Mouse (Mus musculus) embryonic facial prominence, embryonic 11.5 days (tissue): ENCODE measurements at regions not wholly inside any gene's neighbourhood (a gene's known extent, or its start where the extent isn't known, plus 50 kb on each side); places are given as distances from the start of the nearest gene placed in this dataset.
"Not testable (repeated sequence)": the region's sequence is repeated elsewhere in the genome, so short reads cannot be mapped to it uniquely, and the experiment has no call there.

Experiments used
- ATAC-seq: fragments of 200-750 bp; cut with Nextera tagmentation; replicated peaks from 2 replicates; pipeline ENCODE4 v1.8.0; 2017; ENCODE audit warnings: low read depth; ENCODE audit not compliant: insufficient number of reproducible peaks, low FRiP score, low TSS enrichment
- DNase-seq: peaks from one replicate; pipeline ENCODE4 v3.0.0-alpha.2; 2015; ENCODE audit warnings: low spot score
- H3K27ac ChIP-seq: fragments of 300-500 bp; sonication (generic); replicated peaks from 2 replicates; pipeline ENCODE4 v1.5.1; 2014; ENCODE audit warnings: mild to moderate bottlenecking, low read depth, low read length, control low read depth
- H3K27me3 ChIP-seq: fragments of 300-500 bp; sonication (generic); 2 replicates; pipeline ENCODE4 v1.6.1; 2014; ENCODE audit warnings: mild to moderate bottlenecking, low read length, moderate library complexity, mixed read lengths; ENCODE audit not compliant: control insufficient read depth, insufficient read depth
- H3K36me3 ChIP-seq: fragments of 300-500 bp; sonication (generic); replicated peaks from 2 replicates; pipeline ENCODE4 v1.6.1; 2014; ENCODE audit warnings: low read depth, mild to moderate bottlenecking, low read length, moderate library complexity, mixed read lengths; ENCODE audit not compliant: control insufficient read depth, insufficient read depth
- H3K4me1 ChIP-seq: fragments of 300-500 bp; sonication (generic); 2 replicates; pipeline ENCODE4 v1.6.1; 2014; ENCODE audit warnings: low read length, mixed read lengths; ENCODE audit not compliant: control insufficient read depth, insufficient read depth
- H3K4me2 ChIP-seq: fragments of 300-500 bp; sonication (generic); 2 replicates; pipeline ENCODE4 v1.6.1; 2014; ENCODE audit warnings: low read depth, mild to moderate bottlenecking, control low read depth, low read length, moderate library complexity
- H3K4me3 ChIP-seq: fragments of 300-500 bp; sonication (generic); 2 replicates; pipeline ENCODE4 v1.5.1; 2014; ENCODE audit warnings: low read depth, low read length, control low read depth
- H3K9ac ChIP-seq: fragments of 300-500 bp; sonication (generic); replicated peaks from 2 replicates; pipeline ENCODE4 v1.6.1; 2014; ENCODE audit warnings: mild to moderate bottlenecking, control low read depth, low read length
- H3K9me3 ChIP-seq: fragments of 300-500 bp; sonication (generic); replicated peaks from 2 replicates; pipeline ENCODE4 v1.6.1; 2016; ENCODE audit warnings: mild to moderate bottlenecking, low read length, inconsistent platforms, mixed read lengths; ENCODE audit not compliant: control insufficient read depth
- WGBS: fragments of 180-500 bp; shearing (Covaris S2); extraction: QIAGEN DNeasy Blood & Tissue Kit; methylation state at CpG from one replicate; pipeline ENCODE4 v1.1.7; 2014; 5-methylcytosine and 5-hydroxymethylcytosine counted together

DNA sequence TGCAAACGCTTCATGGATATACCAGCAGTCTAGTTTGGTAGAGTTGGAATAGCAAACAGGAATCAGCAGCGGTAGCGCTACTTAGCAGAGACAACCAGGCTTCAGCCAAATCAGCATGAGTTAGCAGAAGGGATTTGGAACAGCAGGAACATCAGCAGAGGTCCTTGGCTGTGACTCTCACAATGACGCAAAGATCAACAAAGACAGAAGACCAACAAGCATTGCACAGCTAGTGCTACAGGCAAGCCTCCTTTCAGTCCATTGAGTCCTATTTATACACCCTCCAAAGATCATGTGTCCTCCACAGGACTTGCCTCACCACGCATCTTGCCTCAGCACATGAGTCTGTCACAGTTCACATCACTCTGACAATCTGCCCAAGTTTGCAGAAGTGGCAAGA lies 61.6 kb upstream of the Cdyl start:
- Histone ChIP-seq H3K9ac (no peak overlapping the region), H3K27ac (no peak overlapping the region), H3K4me1 (no peaks in the 10 kb centered on the region), H3K4me2 (no peak overlapping the region), H3K27me3 (no peaks in the 10 kb centered on the region), H3K4me3 (no peak overlapping the region), H3K9me3 (no peaks in the 10 kb centered on the region), H3K36me3 (no peaks in the 10 kb centered on the region)
- no peak for DNase-seq
- no peak for ATAC-seq
- 91% methylated on average over 5 of the region's 5 CpGs for WGBS

- no peak overlapping the region for H3K27ac ChIP-seq
- 91% methylated on average over 2 of the region's 2 CpGs for WGBS
- H3K4me2 ChIP-seq: no peak overlapping the region
- H3K9ac ChIP-seq: no peak overlapping the region
- ATAC-seq (no peak), DNase-seq (no peak)
- H3K4me1 ChIP-seq: no peaks in the 10 kb centered on the region
- no peaks in the 10 kb centered on the region for H3K9me3 ChIP-seq
- no peak overlapping the region for H3K4me3 ChIP-seq
- H3K36me3 ChIP-seq: no peaks in the 10 kb centered on the region
- no peaks in the 10 kb centered on the region for H3K27me3 ChIP-seq
These were observed 58.0 kb upstream of the Cdyl start for GRCm38 (mm10) chr13:35601560-35602135.

DNA sequence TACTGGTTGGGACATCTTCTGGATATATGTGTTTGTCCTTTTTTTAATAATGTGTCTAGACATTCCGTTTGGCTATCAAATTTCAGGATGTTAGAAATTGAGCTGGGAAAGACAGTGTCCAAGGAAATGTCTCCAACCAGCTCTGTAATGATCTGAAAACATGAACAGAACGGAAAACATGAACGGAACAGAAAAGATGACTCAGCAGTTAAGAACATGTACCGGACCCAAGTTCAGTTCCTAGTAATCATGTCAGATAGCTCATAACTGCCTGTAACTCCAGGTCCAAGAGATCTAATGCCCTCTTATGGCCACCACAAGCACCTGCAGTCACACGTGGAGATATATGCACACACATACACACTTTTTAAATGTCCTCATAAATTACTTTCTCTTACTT lies 56.6 kb upstream of the Cdyl start:
- H3K27ac ChIP-seq: no peak overlapping the region
- no peak overlapping the region for H3K4me2 ChIP-seq

DNA sequence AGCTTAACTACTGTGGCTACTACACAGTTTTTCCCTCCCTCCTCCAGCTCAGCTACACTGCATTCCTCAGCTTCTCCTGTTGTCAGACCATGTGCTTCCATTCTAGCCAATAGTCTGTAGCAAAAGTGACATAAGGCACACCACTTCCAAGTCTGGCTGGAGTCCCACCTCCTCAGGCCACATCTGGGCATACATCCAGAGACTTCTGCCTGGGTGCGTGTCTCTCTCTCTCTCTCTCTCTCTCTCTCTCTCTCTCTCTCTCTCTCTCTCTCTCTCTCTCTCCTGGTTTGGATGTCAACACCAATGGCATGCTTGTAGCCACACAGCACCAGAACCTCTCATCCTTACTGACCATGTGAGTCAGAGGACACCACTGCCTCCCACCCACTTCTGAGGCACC lies 55.6 kb upstream of the Cdyl start:
- Histone ChIP-seq H3K4me1 (no peaks in the 10 kb centered on the region), H3K4me3 (no peak overlapping the region), H3K9me3 (no peaks in the 10 kb centered on the region), H3K9ac (no peak overlapping the region), H3K4me2 (no peak overlapping the region), H3K36me3 (no peaks in the 10 kb centered on the region), H3K27ac (no peak overlapping the region), H3K27me3 (no peaks in the 10 kb centered on the region)
- DNase-seq: no peak
- WGBS: 78% methylated on average over 1 of the region's 1 CpGs
- ATAC-seq: no peak

More for the DNA sequence above, 56.6 kb upstream of the Cdyl start:
- no peak for DNase-seq
- no peak overlapping the region for H3K4me3 ChIP-seq
- H3K36me3 ChIP-seq: no peaks in the 10 kb centered on the region
- H3K9me3 ChIP-seq: no peaks in the 10 kb centered on the region
- H3K9ac ChIP-seq: no peak overlapping the region
- WGBS: 91% methylated on average over 5 of the region's 5 CpGs
- no peaks in the 10 kb centered on the region for H3K27me3 ChIP-seq
- no peaks in the 10 kb centered on the region for H3K4me1 ChIP-seq
- ATAC-seq: no peak

DNA sequence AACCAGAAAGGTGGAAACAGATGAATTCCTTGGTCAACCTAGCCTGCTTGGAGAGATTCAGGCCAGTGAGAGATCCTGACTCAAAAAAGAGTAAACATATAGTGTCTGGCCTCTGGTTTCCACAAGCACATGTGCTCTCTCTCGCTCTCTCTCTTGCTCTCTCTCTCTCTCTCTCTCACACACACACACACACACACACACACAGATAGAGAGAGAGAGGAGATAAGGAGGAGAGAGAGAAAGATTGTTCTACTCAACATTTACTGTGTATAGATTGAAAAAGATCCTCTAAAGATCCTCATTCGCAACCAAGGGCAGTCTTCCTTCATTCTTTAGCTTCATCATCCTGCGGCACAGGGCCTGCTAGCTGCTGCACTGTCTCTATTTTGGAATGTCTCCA lies 54.9 kb upstream of the Cdyl start:
- Histone ChIP-seq H3K4me1 (no peaks in the 10 kb centered on the region), H3K9me3 (no peaks in the 10 kb centered on the region), H3K4me2 (no peak overlapping the region), H3K4me3 (no peak overlapping the region), H3K36me3 (no peaks in the 10 kb centered on the region), H3K27me3 (no peaks in the 10 kb centered on the region), H3K9ac (no peak overlapping the region), H3K27ac (no peak overlapping the region)
- ATAC-seq: no peak
- DNase-seq: no peak
- 94% methylated on average over 3 of the region's 3 CpGs for WGBS

- H3K4me1 ChIP-seq, H3K4me2 ChIP-seq, H3K4me3 ChIP-seq, H3K9ac ChIP-seq, H3K27ac ChIP-seq, H3K36me3 ChIP-seq, ATAC-seq, H3K9me3 ChIP-seq, H3K27me3 ChIP-seq, DNase-seq: not testable (repeated sequence)
- 82% methylated on average over 5 of the region's 5 CpGs for WGBS
These were observed 52.6 kb upstream of the Cdyl start for GRCm38 (mm10) chr13:35606857-35607561.

- H3K27ac ChIP-seq: no peak overlapping the region
- DNase-seq: no peak
- no peaks in the 10 kb centered on the region for H3K9me3 ChIP-seq
- H3K4me3 ChIP-seq: no peak overlapping the region
- H3K4me2 ChIP-seq: no peak overlapping the region
- H3K27me3 ChIP-seq: no peaks in the 10 kb centered on the region
- H3K9ac ChIP-seq: no peak overlapping the region
- no peaks in the 10 kb centered on the region for H3K4me1 ChIP-seq
- ATAC-seq: no peak
- WGBS: 88% methylated on average over 2 of the region's 2 CpGs
- H3K36me3 ChIP-seq: no peaks in the 10 kb centered on the region
These were observed 51.9 kb upstream of the Cdyl start for GRCm38 (mm10) chr13:35607710-35608109.
